Mouse (Mus musculus) heart, adult 11 months (tissue): ENCODE results near the gene Ltbp3.

Experiments used
- DNase-seq: peaks from one replicate; pipeline ENCODE4 v3.0.0; 2022

The Ltbp3 gene

GRCm38 (mm10) chr19:5740320-5741317 is at the start of gene Ltbp3:
Gene Ltbp3, plus strand, starts transcription at chr19:5740904.
- peak; percentile 98 for DNase-seq

DNA sequence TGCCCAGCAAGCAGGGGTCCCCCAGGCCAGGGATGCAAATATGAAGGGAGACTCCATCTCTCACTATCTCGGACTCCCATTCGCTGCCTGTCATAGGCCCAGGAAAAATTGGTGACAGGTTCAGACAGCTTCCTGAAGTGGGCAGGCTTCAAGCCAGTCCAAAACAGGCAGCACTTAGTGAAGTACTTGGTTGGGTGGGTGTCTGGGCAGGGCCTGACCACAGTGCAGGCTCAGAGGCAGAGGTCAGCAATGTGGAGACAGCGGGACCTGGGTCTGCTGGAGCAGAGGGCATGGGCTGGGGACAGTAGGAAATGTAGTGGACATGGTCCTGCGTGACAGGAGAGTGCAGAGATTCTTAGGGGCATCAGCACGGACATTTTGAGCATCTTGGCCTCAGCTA is 49.1 kb upstream of the Ltbp3 start:
- DNase-seq: peak; percentile 95

DNA sequence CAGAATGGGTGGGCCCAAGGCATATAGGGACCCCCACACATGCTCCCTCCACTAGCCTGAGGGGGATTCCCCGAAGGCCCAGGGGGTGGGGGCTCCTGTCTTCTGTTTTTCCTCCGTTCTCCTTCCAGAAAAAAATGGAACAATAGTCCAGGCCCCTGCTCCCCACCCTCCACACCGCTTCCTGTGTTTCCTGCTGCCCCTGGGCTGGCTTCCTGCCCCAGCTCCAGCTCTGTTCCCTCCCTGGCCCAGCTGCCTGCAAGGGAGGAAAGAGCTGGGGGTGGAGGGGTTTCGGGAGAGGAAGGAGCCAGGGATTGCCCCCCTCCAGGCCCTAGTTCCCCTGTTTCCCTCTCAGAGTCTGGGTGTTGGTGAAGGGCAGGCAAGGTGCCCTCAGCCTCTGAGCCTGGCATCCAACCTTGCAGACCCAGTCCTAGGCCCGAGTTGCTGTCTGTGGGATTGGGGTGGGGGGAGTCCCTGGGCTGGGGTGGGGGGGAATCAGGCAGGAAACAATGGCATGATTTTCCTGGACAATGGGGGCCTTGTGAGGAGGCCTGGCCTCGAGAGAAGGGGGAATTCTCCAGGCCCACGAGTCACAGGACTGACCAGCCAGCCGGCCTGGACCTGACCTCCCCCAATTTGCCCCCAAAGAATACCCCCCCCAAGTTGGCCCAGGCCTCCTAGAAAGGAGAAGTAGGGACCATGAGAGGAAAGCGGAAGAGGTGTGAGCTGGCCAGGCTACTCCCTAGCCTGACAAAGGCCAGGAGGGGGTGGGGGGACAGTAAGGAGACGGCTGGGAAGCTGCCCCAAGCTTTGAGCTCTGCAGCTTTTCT is 48.4 kb upstream of the Ltbp3 start:
- DNase-seq: peak; percentile 99

GRCm38 (mm10) chr19:5692913-5693396 is 47.7 kb upstream of the Ltbp3 start:
- peak; percentile 95 for DNase-seq

DNA sequence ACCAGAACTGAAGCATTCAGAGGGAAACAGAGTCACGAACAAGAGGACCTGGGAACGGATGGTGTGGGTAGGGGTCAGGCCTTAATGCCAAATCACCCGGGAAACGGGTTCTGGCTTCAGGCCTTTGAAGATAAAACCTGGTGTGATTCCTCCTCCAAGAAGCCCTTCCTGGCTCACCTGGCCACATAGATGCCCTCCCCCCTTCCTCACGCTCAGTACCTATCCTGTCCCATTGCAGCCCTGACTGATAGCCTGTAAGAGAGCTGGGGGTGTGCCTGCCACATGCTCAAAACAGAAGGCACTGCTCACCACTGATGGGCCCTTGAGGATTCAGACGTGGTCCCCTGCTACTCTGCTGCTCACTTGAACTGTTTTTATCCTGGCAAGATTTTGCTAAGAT is 46.9 kb upstream of the Ltbp3 start:
- peak; percentile 92 for DNase-seq

DNA sequence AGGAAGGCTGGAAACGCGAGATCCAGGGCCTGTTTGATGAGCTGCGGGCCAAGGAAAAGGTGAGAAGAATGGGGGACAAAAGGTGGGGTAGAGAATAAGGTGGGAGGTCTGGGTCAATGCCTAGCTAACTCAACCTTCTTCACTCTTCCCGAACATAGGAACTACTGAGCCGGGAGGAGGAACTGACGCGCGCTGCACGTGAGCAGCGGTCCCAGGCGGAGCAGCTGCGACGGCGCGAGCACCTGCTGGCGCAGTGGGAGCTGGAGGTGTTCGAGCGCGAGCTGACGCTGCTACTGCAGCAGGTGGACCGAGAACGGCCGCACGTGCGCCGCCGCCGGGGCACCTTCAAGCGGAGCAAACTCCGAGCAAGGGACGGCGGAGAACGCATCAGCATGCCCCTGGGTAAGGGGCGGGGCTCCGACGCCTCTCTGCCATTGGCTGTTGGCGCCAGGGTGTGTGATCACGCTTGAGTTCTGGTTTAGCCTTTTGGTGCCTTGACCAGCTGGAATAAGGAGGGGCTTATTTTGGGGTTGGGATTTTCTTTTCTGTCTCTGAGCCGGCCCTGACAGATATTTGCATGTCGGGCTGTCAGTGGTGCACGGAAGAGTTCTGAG is 44.7 kb upstream of the Ltbp3 start:
- peak; percentile 91 for DNase-seq

GRCm38 (mm10) chr19:5704163-5704800 is 36.4 kb upstream of the Ltbp3 start, which contains the start of gene Kcnk7:
Gene Kcnk7, plus strand, starts transcription at chr19:5704367.
- no peak for DNase-seq

- DNase-seq: peak; percentile 96
Measured at GRCm38 (mm10) chr19:5704801-5705571, 35.7 kb upstream of the Ltbp3 start.

- DNase-seq: peak; percentile 87
Measured at GRCm38 (mm10) chr19:5710068-5710467, 30.6 kb upstream of the Ltbp3 start.

GRCm38 (mm10) chr19:5710581-5710980 is 30.1 kb upstream of the Ltbp3 start:
- peak; percentile 91 for DNase-seq

DNA sequence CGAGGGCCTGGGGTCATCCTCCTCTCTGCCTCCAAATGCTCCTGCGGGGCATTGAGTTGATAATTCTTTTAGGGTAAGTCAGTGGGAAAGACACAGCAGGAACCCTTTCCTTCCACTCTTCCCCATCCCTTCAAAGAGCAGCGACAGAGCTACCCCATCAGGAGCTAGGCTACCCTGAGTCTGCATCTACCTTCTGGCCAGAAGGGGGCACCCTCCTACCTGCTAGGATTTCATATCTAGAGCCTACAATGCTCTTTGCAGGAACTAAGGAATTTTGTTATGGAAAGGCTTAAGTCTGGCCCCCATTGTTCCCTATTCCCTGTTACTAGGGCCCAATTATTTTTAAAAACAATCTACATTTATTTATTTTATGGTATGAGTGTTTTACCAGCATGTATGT is 29.5 kb upstream of the Ltbp3 start:
- DNase-seq: peak; percentile 96

GRCm38 (mm10) chr19:5711907-5712460 is 28.7 kb upstream of the Ltbp3 start:
- DNase-seq: peak; percentile 96

DNA sequence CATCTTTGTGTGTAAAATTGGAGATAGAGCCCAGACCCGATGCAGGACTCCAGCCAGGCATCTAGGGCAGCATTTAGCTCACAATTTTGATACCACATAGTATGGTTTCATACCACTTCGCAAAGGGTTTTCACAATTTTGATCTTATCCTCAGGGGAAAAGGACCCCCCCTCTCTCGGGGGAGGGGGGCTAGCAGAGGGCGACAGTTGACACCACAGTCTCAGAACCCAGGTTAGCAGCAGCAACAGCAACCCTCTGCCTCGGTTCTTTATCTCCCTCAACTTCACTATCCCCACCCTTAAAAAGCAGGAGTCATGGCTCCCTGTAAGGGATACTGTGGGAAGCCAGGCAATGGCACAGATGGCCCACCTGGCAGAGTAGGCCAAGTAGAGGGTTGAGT is 27.4 kb upstream of the Ltbp3 start:
- DNase-seq: peak; percentile 90

DNA sequence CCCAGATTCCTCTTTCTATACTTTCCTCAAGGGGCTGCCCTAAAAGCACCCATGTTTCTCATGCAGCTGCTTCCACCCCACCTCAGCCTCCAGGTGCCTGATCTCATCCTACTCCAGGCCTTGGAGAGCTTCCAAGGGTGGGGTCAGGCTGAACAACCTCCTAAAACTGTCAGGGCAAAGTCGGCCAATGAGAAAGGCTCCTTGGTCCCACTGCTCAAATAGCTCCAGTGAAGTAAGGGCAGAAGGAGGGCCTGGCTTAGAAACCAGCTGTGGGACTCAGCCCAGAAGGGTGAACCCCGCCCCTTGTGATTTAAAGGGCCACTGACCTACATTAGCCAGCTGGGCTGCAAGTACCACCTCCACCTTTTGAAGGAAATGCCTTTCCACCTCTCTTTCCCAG is 27.0 kb upstream of the Ltbp3 start:
- DNase-seq: peak; percentile 99

DNA sequence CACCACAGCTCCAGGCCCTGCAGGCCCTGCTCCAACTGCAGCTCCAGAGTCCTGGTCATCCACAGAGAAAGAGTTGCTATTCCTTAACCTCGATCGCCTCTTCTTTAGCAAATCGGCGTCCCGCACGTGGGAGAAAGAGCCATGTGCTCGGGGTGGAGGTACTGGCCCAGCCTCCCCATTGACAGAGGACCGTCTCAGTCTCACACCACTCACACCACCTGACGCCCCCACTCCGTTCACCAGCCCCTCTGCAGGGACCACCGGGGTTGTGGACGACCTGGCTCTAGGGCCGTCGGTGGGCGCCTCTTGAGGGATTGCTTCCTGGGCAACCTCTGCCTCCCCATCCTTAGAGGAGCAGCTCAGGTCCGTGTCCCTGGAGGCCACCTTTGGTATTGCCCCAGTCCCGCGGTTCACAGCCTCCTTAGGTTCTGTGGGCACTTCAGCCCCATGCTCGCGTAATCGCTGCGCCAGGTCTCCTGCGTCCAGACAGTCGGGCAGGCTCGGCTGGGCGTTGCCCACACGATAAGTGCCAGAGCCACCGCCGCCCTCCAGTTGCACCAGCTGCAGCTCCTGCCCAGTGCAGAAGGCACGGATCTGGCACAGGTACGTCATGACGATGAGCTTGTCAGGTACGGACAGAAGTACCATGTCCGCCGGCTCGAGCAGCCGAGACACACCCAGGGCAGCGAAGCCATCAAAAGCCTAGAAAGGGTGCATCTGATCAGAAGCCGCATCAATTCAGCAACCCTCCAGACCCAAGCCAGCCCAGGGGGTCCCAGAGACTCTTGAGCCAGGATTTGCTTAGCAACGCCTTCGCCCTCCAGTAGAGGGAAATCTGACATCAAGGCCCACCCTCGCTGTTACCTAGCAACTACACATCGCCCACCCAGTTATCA is 24.7 kb upstream of the Ltbp3 start:
- DNase-seq: peak; percentile 92

GRCm38 (mm10) chr19:5716955-5717354 is 23.7 kb upstream of the Ltbp3 start:
- no peak for DNase-seq

GRCm38 (mm10) chr19:5721233-5721632 is 19.5 kb upstream of the Ltbp3 start:
- peak; percentile 92 for DNase-seq

DNA sequence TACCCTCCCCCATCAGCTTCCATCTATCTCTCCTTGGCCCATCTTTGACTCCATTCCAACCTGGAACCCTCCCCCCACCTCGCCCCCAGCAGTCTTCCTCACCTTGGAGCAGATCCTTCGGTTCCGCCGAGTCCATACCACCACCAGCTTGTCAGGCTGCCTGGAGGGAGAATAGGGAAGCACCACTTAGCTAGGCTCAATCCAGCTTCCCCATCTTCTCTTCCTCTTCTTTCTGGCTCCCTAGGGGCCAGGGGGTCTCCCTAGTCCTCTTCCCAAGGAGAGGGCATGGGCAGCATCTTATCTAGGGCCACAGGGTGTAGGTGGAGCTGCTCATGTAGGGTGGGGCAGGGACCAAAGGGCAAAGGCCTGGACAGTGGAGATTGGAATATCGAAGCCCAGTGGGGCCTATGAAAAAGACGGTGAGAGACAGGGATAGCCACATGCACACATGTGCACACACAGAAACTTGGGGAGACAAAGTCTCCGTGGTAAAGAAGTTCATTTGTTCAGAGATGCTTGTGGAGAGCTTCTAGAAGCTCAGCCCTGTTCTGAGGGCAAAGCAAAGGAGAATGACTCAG is 17.8 kb upstream of the Ltbp3 start:
- DNase-seq: peak; percentile 91

GRCm38 (mm10) chr19:5723934-5724548 is 16.7 kb upstream of the Ltbp3 start:
- peak; percentile 94 for DNase-seq
